Mouse (Mus musculus) cortical plate, adult 2 months (tissue): ENCODE measurements around the gene Kcnma1.

Experiments used
- CTCF ChIP-seq: fragments of 200-500 bp; IDR thresholded peaks from 2 replicates; pipeline ENCODE4 v1.5.1; 2011; ENCODE audit warnings: mild to moderate bottlenecking, control low read depth, low read length; ENCODE audit not compliant: insufficient read depth; ENCODE audit errors: extremely low read depth
- POLR2A ChIP-seq: fragments of 200-500 bp; IDR thresholded peaks from 2 replicates; pipeline ENCODE4 v1.6.1; 2011; ENCODE audit warnings: mild to moderate bottlenecking, low read length, control low read depth; ENCODE audit not compliant: insufficient read depth; ENCODE audit errors: extremely low read depth

DNA sequence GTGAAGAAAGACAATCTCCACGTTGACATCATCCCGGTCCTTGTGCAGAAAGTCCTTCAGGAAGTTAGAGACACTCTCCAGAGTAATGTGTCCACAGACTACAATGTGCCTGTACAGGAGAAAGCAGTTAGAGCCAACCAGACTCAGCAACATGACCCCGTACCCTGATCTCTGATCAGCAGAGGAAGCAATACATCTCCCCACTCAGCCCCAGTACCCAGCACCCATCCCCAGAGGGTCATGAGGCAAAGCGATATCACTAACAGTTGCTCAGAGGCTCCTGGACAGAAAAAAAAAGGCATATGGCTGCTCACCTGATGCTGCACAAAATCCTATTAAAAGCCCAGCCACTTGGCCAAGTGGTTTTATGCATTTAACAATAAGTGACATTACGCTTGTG, 504.5 kb downstream of the Kcnma1 start:
- TF ChIP-seq CTCF (no peak), POLR2A (no peak)
